Mouse (Mus musculus) mouse trophoblast stem cell (cell line): ENCODE measurements around the gene Atp8b3.

ENCODE experiments used
- in situ Hi-C, 2 experiments: fragments of 300-500 bp; cut with MseI, MboI; formaldehyde crosslinking; loops; 2 replicates in 1 of 2; 3 replicates in 1 of 2; pipeline ENCODE4 v1.15.1; 2025

Gene Atp8b3

DNA sequence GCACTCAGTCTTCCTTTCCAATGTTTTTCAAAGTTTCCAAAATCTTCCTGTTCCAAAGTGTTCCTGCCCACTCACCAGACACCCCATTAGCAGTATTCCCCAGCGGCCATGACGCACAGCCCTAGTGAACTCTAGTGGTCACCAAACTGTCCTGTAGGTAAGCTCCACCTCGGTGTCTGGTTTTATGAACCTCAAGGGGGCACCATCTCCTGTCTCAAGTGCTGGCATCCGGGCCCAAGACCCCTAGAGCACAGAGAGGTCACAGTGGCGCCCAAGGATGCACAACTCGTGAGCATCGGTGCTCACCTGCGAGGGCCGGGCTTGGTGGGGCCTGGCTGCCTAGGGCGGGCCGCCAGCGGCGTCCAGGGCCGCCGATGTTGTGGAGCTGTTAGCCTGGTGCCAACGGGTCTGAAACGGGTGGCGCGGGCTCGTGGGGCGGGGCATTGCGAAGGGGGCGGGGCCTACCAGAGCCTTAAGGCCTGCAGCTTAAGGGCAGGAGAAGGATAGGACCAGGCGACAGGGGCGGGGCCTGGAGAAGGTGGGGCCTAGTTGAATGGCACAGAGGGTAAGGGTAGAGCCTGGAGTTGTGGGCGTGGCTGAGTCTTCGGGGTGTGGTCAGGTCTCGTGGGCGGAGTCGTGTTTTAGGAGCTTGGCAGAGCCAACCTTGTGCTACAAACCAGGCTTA, at the start of gene Atp8b3:
Atp8b3 (minus strand) TSS at position 415 of the 685 bp plus-strand sequence.
- in situ Hi-C loops: no loop called here

DNA sequence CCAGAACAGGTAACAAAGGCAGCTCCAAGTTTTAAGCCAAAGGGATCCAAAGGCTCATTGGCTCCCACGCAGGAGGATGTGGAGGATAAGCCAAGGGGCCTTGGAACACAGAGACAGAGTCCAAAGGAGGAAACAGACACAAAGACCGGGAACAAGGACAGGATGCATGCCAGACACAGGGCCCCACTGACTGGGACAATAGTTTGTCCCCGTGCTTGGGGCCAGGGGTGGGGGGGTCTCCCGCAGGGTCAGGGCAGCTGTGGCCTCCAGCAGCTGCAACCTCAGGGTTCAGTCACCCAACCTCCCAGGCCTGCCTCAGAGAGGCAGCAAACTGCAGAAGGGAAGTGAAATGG, 48.4 kb upstream of the Atp8b3 start:
- in situ Hi-C loops: no loop called here

DNA sequence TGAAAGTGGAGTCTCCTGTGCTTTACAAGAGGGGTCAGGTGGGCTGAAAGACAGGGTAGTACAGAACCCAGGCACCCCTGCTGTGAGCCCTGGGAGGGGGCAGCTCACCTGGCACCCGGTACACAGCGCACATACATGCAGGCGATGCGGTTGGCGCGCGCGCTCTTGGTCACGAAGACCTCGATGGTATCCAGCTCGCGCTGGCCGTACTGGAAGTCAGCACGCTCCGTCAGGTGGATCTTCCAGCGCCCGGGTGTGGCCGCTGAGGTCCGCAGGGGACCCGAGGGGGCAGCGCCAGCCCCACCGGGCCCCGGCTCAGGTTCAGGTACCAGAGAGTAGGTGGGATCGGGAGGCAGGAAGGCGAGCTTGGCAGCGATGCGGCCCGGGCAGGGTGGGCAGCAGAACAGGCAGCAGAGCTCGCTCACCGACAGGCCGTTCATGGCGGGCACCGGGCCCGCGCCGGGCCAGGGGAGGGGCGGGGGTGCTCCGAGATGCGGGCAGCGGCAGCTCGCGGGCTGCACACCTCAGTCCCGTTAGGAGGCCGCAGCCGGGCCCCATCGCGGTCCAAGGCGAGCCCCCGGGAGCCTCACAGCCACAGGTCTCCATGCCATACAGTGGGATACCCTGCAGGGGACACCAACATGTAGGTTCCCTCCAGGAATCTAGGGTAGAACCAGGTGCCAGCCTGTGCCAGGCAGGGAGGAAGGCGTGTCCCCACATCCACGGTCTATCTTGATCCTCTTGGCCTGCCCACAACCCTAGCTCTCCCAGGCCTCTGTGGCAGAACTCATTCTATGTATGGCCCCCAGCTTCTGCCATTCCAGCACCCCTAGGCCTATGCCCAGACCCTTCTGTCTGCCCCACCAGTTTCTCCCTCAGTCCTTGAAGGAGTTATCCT, 47.7 kb upstream of the Atp8b3 start:
- in situ Hi-C loops: no loop called here

DNA sequence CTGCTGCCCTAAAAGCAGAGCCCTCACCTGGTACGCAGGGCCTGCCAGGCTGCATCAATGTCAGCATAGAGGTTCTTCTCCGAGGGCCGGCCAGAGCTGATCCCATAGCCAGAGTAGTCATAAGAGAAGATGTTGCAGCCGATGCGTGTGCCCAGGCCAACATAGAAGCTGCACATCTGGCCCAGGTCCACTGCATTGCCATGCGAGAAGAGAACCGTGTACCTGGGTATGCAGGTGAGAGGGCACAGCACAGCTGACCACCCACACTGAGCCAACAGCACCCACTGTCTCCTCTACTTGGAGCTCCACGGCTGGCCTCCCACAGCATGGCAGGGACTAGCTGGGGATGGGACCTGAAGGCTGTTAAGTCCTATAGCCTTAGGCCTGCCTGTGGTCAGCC, 46.7 kb upstream of the Atp8b3 start:
- in situ Hi-C loops: no loop called here

DNA sequence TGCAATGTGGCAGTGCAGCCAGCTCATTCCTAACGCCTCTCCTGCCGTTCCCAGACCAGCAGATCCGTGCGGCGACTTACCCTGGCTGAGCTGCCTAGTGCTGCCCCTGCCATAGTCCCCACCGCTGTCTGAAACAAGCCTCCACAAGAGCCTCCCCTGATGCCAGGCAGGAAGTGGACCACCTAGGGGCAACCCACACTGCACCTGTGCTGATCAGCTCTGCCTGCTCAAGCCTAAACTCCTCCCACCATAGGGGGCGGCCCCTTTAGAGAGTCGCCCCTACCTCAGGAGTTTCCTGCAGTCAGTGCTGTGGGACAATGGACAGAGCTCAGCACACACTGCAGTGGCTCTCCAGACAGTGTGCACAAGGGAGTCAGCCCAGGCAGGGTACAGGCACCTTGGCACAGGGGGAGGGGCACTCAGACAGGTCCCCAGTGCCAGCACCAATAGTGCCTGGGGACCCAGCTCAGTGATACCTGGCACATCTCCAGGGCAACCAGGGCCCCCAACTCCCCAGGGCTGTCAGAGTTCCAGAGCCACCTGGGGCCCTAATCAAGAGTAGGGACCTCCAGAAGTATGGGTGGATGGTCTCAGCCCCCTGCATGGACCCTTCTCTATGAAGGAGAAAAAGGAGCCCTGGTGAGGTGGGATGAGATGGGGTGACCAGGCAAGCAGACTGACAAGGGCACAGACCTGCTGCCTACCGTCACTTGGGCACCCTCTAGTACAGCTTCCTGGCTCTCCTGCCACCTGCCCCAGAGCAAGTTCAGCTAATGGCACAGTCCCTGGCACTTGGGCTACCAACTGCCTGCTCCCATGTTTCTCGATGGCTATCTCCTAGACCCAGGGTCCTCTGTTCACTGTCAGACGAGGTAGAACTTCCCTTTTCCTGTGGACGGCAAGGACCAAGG, 46.0 kb upstream of the Atp8b3 start:
- in situ Hi-C loops: no loop called here

DNA sequence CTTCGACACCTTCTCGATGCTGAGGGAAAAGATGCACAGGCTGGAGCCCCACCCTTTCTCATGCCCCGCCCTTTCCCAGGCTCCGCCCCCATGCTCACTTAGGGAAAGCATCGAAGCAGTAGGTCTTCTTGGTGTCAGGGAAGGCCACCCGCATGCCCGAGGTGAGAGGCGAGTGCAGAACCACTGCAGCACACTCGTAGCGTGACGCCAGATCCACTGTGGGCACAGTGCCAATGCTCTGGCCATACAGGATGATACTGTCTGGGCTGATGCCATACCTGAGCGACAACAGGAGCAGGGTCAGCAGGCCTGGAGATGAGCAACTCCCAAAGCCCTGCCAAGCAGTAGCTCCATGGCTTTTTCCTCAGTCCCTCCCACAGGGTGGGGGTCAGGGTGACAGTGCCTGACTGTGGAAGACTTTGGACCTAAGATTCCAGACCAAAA, 45.1 kb upstream of the Atp8b3 start:
- in situ Hi-C loops: no loop called here

DNA sequence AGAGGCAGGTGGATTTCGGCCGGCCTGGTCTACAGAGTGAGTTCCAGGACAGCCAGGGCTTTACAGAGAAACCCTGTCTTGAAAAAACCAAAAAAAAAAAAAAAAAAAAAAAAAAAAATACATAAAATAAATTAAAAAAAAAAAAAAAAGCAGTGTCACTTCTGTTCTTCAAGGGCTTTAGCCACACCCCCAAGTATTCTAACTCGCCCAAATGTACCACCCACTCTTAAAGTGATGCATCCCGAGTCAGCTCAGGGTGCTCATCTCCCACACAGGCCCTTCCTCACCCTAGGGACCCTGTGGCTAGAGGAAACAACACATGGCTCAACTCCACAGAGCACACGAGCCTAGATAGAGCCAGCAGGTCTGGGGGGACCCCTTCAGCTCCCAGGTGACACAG, 44.1 kb upstream of the Atp8b3 start:
- in situ Hi-C loops: no loop called here

DNA sequence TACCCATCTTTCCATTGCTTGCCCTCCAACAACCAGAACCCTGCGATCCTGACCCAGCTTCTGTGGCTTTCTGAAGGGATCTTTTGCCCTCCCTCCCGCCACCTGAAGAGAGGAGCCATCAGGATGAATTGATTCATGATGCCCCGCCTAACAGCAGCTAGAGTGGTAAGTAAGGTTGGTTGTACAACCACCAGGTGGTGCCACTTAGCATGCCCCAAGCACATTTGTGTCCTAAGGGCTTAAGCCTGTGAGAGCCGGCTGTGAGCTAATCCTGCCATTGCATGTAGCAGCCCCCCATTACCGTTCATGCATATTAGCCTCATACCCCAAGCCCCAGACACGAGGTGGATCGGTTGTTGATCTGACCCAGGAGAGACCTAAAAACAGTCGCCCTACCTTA, 40.0 kb upstream of the Atp8b3 start:
- in situ Hi-C loops: no loop called here

DNA sequence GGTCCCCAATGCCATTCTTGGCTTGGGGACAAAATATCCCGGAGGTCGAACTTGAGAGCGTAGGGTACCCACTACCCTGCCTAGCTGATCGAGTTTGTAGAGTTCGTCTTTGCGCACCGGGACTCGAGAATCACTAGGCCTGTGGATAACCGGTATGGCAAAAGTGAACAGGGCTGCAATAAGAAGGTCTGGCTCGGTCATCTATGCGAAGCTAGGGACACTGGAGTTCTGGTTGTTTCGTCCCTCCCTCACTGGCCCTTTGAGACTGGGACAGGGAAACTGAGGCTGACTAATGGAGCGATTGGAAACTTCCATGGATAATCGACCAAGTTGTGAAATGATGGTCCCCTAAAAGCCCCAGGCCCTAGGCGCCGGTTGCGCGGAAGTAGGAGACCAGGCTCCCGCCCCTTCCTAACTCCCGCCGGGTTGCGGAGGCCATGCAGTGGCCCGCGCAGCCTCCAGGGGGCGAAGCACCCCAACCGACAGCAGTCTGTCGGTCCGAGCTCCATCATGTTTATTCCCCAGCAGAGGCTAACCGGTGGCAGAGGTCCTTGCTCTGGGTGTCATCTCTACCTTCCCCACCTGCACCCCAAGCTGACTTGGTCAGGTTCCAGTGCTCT, 39.3 kb upstream of the Atp8b3 start:
- in situ Hi-C loops: no loop called here

DNA sequence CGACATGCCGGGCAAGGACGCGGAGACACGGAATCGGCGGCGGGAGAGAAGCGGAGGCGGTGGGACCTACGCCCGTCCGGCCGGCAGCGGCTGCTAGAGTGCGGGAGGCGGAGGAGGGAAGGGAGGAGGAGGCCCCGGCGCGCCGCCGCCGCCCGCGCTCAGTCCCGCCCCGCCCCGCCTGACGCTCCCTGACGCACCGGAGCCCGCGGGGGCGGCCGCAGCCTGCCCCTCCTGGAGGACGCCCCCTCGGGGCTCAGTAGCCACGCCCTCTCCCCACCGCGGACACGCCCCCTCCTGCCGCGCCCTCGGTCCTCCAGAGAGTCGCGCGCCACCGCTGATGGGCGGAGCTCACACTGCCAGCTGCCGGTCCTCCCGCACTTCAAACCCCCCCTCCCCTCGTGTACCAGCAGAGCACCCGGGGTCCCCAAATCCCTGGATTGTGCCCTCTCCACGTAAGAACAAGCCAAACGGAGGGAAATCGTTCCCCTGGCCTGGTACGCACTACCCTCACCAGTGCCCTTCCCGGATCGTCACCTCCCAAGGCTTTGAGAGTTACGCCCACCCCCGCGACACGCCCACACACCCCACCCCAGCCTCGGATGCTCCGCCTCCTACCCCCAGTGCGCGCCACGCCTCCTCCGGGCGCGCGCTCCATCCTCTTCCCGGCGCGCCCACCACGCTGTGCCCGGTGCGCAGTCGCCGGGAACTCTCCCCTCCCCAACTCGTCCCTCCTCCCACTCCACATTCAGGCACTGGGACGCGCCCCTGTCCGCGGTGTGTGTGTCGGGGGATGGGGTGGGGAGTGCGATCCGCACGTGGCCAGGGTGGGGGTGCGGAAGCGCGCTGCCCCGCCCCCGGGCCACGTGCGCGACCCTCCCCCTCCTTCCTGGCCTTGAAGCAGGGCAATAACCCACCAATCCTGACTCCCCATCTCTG, 38.5 kb upstream of the Atp8b3 start, which contains the start of gene Klf16:
Klf16 (minus strand) TSS at position 127 of the 936 bp plus-strand sequence.
- in situ Hi-C loops: no loop called here

DNA sequence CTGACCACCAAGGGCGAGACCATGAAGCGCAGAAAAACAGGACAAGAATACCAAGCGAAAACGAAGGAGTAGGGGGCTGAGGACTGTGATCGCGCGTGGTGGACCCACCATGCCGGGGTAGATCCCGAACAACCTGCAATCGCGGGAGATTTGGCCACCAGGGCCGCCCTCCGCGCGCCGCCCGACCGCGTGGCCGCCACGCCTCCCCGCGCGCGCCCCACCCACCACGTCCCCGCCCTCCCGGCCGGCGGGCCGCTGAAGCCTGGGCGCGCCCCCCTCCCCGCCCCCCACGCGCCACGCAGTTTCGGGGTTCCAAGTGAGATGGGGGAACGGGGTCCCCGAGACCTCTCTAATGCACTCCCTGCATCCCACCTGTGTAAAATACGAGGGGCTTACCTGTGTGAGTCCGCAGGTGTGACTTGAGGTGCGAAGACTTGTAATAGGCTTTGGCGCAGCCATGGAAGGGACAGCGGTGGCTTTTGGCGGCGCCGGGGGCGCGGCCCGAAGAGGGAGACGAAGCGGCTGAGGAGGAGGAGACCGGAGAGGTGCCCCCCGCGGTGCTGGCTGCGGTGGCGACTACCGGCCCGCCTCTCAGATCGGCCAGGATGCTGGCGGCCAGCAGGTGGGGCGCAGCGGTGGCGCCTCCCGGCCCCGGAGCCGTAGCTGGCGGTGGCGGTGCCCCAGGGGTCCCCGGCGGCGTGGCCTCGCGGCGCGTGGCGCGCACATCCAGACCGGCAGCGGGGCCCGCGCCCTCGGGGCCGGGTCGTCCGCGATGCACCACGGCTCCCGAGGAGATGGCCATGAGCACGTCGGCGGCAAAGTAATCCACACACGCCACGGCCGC, 37.6 kb upstream of the Atp8b3 start:
- in situ Hi-C loops: no loop called here

DNA sequence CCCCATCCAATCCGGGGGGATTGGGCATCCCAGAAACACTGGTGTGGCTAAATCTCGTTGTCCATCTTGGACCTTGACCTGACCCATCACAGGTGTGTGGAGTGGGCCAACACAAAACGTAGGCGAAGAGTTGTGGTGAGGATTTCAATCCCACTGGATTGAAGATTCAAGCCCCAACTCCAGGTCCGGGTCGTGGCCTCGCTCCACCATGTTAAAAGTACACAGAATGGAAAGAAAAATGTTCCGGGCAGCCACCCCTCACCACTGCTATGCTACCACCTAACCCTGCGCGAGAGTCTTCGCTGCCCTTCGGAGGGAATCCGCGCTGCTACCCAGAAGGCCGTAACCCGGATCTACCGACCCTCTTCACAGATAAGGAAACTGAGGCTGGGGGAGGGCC, 37.0 kb upstream of the Atp8b3 start:
- in situ Hi-C loops: no loop called here

DNA sequence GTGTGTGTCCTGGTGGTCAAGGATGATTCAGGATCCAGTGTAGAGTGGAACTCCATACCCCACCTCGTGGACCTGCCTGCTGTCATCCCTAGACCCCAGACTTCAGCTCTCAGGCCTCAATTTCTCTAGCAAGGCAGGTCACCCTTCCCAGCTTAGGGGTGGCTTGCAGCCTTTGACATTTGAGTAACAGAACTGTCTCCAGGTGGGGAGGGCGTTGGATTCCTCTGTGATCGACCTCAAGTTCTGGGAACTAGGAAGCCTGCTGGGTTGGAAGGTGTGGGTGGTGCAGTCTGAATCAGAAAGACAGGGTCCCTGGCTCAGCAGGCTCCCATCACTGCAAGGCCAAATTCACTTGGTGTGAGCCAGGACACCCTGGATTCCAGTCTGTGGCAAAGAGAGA, 36.0 kb upstream of the Atp8b3 start:
- in situ Hi-C loops: no loop called here

DNA sequence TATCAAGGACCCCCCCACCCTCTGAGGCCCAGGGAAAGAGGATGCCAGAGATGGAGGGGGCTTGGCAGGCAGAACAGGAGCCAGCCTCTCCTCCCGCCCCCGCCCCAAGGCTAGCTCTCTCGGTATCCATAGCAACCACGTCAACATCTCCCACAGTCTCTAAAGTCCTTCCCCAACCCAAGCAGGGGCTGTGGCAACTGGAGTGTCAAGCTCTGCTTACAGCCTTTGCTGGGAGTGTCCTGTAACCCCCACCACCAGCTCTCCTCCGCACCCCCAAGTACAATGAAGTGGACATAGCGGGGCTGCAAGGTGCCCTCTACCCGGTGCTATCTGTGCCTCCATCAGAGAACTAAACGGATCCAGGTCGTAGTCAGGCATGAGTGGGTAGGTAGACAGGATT, 35.0 kb upstream of the Atp8b3 start:
- in situ Hi-C loops: no loop called here

DNA sequence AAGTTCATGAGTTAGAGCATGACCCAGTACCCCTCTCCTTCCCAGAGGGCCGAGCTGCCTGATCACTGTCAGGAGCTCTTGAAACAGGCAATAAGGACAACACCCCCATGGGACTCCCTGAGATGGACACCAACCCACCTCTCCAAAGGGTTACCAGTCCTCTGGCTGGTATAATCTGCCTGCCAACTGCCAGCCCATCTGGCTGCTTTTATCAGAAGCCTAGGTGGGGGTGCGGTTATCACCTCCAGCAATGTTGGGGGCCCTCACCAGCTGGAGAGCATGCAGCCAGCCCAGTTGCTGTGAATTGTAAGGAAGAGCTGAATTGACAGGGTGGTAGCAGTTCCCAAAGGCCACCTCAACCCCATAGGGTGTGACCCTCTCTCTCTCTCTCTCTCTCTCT, 33.6 kb upstream of the Atp8b3 start:
- in situ Hi-C loops: no loop called here

DNA sequence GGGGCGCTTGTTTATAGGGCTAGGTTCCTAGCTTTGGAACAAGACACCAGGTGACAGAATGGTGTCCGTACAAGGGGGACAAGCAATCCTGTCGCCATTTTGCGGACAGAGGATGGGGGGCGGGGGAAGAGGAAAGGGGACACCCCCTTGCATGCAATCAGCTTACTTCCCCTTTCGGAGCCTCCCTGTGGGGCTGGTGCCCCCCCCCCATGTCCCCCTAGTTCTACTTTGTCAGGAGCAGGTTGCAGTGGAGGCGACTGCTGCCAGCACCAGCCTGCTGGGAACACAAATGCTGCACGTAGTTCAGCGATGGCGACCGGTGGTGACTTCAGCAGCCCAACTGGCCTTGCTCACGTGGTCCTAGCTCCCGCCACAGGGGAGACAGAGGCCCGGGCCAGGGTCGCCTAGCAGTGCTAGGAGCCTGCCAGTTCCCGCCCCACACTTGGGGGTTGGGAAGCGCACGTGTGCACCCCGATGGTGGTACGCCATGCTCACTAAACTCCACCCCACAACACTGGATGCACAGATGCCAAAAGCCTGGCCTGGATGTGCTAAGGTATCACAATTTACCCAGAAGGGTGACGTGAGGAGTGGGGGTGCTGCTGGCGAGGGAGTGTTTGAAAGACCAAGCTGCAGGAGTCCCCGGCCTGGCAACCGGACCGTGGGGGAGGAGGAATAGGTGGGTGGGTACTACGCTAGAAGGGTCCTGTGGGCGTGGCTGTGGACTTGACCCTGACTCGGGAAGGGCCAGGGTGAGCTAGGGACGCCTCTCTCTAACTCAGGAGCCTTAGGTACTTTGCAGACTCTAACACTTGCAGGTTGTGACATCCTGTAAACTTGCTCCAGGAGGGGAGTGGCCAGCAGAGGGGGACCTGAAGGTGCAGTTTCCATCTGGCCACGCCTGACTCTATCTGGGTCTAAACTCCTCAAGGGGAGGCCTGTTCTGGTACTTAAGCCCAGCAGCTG, 32.2 kb upstream of the Atp8b3 start:
- in situ Hi-C loops: no loop called here

DNA sequence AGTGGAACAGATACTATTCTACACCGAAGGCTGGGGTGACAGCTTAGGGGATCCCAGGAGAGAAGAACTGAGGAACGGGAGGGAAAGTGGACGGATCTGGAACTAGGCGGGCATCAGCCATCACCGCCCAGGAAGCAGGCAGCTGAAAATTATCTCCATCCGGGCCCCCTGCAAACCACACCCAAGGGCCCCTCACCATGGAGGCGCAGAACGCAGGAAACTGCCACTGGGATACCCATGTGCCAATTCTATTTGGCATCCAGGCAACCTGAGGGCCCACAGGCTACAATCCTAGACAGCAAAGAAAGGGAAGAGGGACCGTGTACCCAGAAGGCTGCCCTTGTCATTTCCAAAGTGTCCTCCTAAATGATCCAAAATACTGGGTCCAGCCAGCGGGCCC, 31.5 kb upstream of the Atp8b3 start:
- in situ Hi-C loops: no loop called here

DNA sequence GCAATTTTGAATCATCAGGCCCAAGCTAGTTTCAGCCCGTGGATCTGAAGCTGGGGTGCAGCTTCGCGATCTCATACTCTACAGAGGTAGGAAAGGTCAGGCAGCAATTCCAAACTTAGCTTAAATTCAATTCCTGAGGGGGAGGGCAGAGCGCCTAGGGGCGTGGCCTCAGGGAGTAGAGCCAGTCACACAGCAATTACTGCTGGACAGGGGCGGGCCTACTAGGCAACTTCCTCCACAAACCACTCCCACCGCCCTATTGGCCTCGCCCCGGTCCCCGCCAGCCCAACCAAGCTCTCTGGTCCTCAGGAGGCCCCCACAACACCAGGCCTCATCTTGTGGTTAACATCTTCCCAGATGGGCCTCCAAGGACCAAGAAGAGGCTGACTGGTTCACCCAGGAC, 30.7 kb upstream of the Atp8b3 start:
- in situ Hi-C loops: no loop called here
